In genomic region chr1:32964957-32965356, GRCm38 (mm10) we compare ENCODE assay signal across 16 mouse cellular contexts.
DNase-seq lines count a peak whose midpoint lies in the region; ATAC-seq and TF ChIP-seq lines count a peak whose summit lies in the region.
"Had no signal": no experiment of that assay in that cellular context is flagged by ENCODE, and none has a peak within 500 bp of the region (broad histone marks: within the 10 kb centered on the region; RNA-seq: fewer than 3 reads in every experiment).

No protein-coding gene starts in this region.

- no peak overlapping the region for H3K9ac ChIP-seq in heart, postnatal 0 days (replicated peaks; ENCODE audit: low read depth, low read length)
- H3K9ac ChIP-seq in liver, embryonic 14.5 days (replicated peaks) = no peak overlapping the region
- no peak overlapping the region for H3K9ac ChIP-seq in liver, embryonic 11.5 days (ENCODE audit: low read depth, low read length)
- H3K9ac ChIP-seq: liver, embryonic 15.5 days; stomach, embryonic 15.5 days had no signal

- H3K27me3 ChIP-seq in heart, postnatal 0 days (ENCODE audit: control insufficient read depth, insufficient read depth, low read length) = no peaks in the 10 kb centered on the region
- no peaks in the 10 kb centered on the region for H3K27me3 ChIP-seq in liver, embryonic 14.5 days (ENCODE audit: control insufficient read depth, insufficient read depth, low read length)
- no peaks in the 10 kb centered on the region for H3K27me3 ChIP-seq in liver, embryonic 11.5 days (replicated peaks; ENCODE audit: control insufficient read depth, insufficient read depth, low read length)
- H3K27me3 ChIP-seq: liver, embryonic 15.5 days; stomach, embryonic 15.5 days had no signal

- DNase-seq in heart, postnatal 0 days (ENCODE audit: low spot score) = no peak
- DNase-seq in heart, adult 8-10 months (ENCODE audit: low spot score) = no peak
- no peak for DNase-seq in liver, embryonic 14.5 days (ENCODE audit: low read depth in 3 of 3, low spot score in 3 of 3)
- no peak for DNase-seq in liver, embryonic 11.5 days (ENCODE audit: low spot score)
- DNase-seq in ES-CJ7 (ENCODE audit: low read depth, low spot score) = peak; percentile 34
- no peak for DNase-seq in cerebellum, postnatal 14 days
- DNase-seq in thymus, postnatal 10 days (ENCODE audit: low spot score in 2 of 2) = no peak
- DNase-seq: heart, postnatal 36 days; kidney, postnatal 14 days; midbrain, embryonic 14.5 days; right cerebral cortex, postnatal 25 days had no signal

- H3K4me1 ChIP-seq in heart, postnatal 0 days (ENCODE audit: control insufficient read depth, insufficient read depth) = no peaks in the 10 kb centered on the region
- H3K4me1 ChIP-seq in liver, embryonic 14.5 days (replicated peaks; ENCODE audit: control insufficient read depth in 2 of 2, insufficient read depth in 2 of 2, low read length in 1 of 2) = no peaks in the 10 kb centered on the region
- H3K4me1 ChIP-seq in liver, embryonic 11.5 days (replicated peaks; ENCODE audit: control insufficient read depth, insufficient read depth, low read length) = no peaks in the 10 kb centered on the region
- no peaks in the 10 kb centered on the region for H3K4me1 ChIP-seq in bone marrow, adult 2 months (ENCODE audit: control insufficient read depth, insufficient read depth, low read length)
- H3K4me1 ChIP-seq: forebrain, embryonic 10.5 days; liver, embryonic 15.5 days; stomach, embryonic 15.5 days had no signal

- H3K4me2 ChIP-seq in heart, postnatal 0 days (ENCODE audit: low read depth, low read length) = no peak overlapping the region
- no peak overlapping the region for H3K4me2 ChIP-seq in liver, embryonic 14.5 days (ENCODE audit: low read depth)
- no peak overlapping the region for H3K4me2 ChIP-seq in liver, embryonic 11.5 days
- H3K4me2 ChIP-seq: liver, embryonic 15.5 days; stomach, embryonic 15.5 days had no signal

- ATAC-seq in heart, postnatal 0 days (ENCODE audit: insufficient read depth, low read depth) = no peak
- ATAC-seq in liver, embryonic 14.5 days (ENCODE audit: insufficient read depth) = no peak
- no peak for ATAC-seq in liver, embryonic 11.5 days (replicated peaks; ENCODE audit: low FRiP score)
- ATAC-seq: Patski had no signal

- H3K36me3 ChIP-seq in heart, postnatal 0 days (replicated peaks; ENCODE audit: control insufficient read depth, insufficient read depth, low read length) = no peaks in the 10 kb centered on the region
- no peaks in the 10 kb centered on the region for H3K36me3 ChIP-seq in liver, embryonic 14.5 days (replicated peaks; ENCODE audit: control insufficient read depth, insufficient read depth, low read depth)
- no peaks in the 10 kb centered on the region for H3K36me3 ChIP-seq in liver, embryonic 11.5 days (ENCODE audit: control insufficient read depth, insufficient read depth, low read length)
- H3K36me3 ChIP-seq: forebrain, embryonic 10.5 days; liver, embryonic 15.5 days; stomach, embryonic 15.5 days had no signal

- no peak overlapping the region for H3K4me3 ChIP-seq in heart, postnatal 0 days (ENCODE audit: low read depth, low read length)
- H3K4me3 ChIP-seq in liver, embryonic 14.5 days (ENCODE audit: insufficient read depth in 1 of 2, low read depth in 2 of 2, low read length in 2 of 2) = no peak overlapping the region
- no peak overlapping the region for H3K4me3 ChIP-seq in liver, embryonic 11.5 days (ENCODE audit: low read depth, low read length)
- no peak overlapping the region for H3K4me3 ChIP-seq in bone marrow, adult 2 months (replicated peaks; ENCODE audit: control insufficient read depth, low read depth, low read length)
- H3K4me3 ChIP-seq: forebrain, embryonic 10.5 days; liver, embryonic 15.5 days; stomach, embryonic 15.5 days had no signal

- no peak for TF ChIP-seq POLR2A in bone marrow, adult 2 months (IDR thresholded peaks at IDR 0.05; ENCODE audit: borderline replicate concordance, control insufficient read depth, low read depth, low read length)

- no peak overlapping the region for H3K27ac ChIP-seq in heart, postnatal 0 days (ENCODE audit: low read depth)
- no peak overlapping the region for H3K27ac ChIP-seq in liver, embryonic 14.5 days
- no peak overlapping the region for H3K27ac ChIP-seq in liver, embryonic 11.5 days (ENCODE audit: low read depth, low read length)
- H3K27ac ChIP-seq in bone marrow, adult 2 months (ENCODE audit: control insufficient read depth, insufficient read depth, low read depth, low read length, poor library complexity) = no peak overlapping the region
- H3K27ac ChIP-seq: forebrain, embryonic 10.5 days; liver, embryonic 15.5 days; stomach, embryonic 15.5 days had no signal

- H3K9me3 ChIP-seq in heart, postnatal 0 days (replicated peaks; ENCODE audit: control insufficient read depth, low read length) = no peaks in the 10 kb centered on the region
- no peaks in the 10 kb centered on the region for H3K9me3 ChIP-seq in liver, embryonic 14.5 days (ENCODE audit: control insufficient read depth, low read length)
- no peaks in the 10 kb centered on the region for H3K9me3 ChIP-seq in liver, embryonic 11.5 days (ENCODE audit: control insufficient read depth, low read length)
- H3K9me3 ChIP-seq: forebrain, embryonic 10.5 days; liver, embryonic 15.5 days; stomach, embryonic 15.5 days had no signal

- peak; percentile 23; the same call in 1 of the 2 replicates for TF ChIP-seq CTCF in heart, postnatal 0 days (IDR thresholded peaks at IDR 0.05; ENCODE audit: low read depth)
- TF ChIP-seq CTCF in liver, embryonic 14.5 days (IDR thresholded peaks at IDR 0.05; ENCODE audit: low read depth) = peak; percentile 24; the same call in 1 of the 2 replicates
- TF ChIP-seq CTCF in bone marrow, adult 2 months (IDR thresholded peaks at IDR 0.05; ENCODE audit: control insufficient read depth, insufficient read depth, low read length) = peak; percentile 9; the same call in 1 of the 2 replicates

- no peak for TF ChIP-seq EP300 in heart, postnatal 0 days (IDR thresholded peaks at IDR 0.05; ENCODE audit: low read depth)
- TF ChIP-seq EP300 in liver, embryonic 14.5 days (IDR thresholded peaks at IDR 0.05; ENCODE audit: low read depth) = no peak

- 49% methylated on average over 3 of the region's 3 CpGs for WGBS in heart, postnatal 0 days
- WGBS in liver, embryonic 14.5 days (ENCODE audit: insufficient replicate concordance) = 54% methylated on average over 3 of the region's 3 CpGs
- 55% methylated on average over 3 of the region's 3 CpGs for WGBS in liver, embryonic 11.5 days
- WGBS in bone marrow, adult 2 months = 61% methylated on average over 3 of the region's 3 CpGs
